Mouse (Mus musculus) right cerebral cortex, postnatal 10 days (tissue): Measurements from ENCODE around the gene Map4k4.

ENCODE experiments used
- DNase-seq, 2 experiments: peaks; one replicate each; pipeline ENCODE4 v3.0.0; 2021; ENCODE audit warnings: low spot score in 2 of 2

The Map4k4 gene

GRCm38 (mm10) chr1:39963821-39964220, 63.1 kb downstream of the Map4k4 start:
- DNase-seq: no peak

GRCm38 (mm10) chr1:39964427-39964826, 63.7 kb downstream of the Map4k4 start:
- DNase-seq: no peak

- no peak for DNase-seq
Measured at GRCm38 (mm10) chr1:39965461-39965860, 64.7 kb downstream of the Map4k4 start.

GRCm38 (mm10) chr1:39968999-39969398, 68.3 kb downstream of the Map4k4 start:
- no peak for DNase-seq

GRCm38 (mm10) chr1:39969771-39970406, 69.2 kb downstream of the Map4k4 start:
- DNase-seq: no peak

GRCm38 (mm10) chr1:39972411-39972810, 71.7 kb downstream of the Map4k4 start:
- no peak for DNase-seq

- no peak for DNase-seq
Measured at GRCm38 (mm10) chr1:39973911-39974310, 73.2 kb downstream of the Map4k4 start.

GRCm38 (mm10) chr1:39975005-39975404, 74.3 kb downstream of the Map4k4 start:
- no peak for DNase-seq

- DNase-seq: no peak
Measured at GRCm38 (mm10) chr1:39976107-39976506, 75.4 kb downstream of the Map4k4 start.

GRCm38 (mm10) chr1:39976847-39977744, 76.4 kb downstream of the Map4k4 start:
- DNase-seq: no peak

GRCm38 (mm10) chr1:39978781-39979486, 78.2 kb downstream of the Map4k4 start:
- no peak for DNase-seq

GRCm38 (mm10) chr1:39980314-39981290, 79.9 kb downstream of the Map4k4 start:
- no peak for DNase-seq

- no peak for DNase-seq
Measured at GRCm38 (mm10) chr1:39981970-39982369, 81.3 kb downstream of the Map4k4 start.

GRCm38 (mm10) chr1:39982727-39983487, 82.2 kb downstream of the Map4k4 start:
- no peak for DNase-seq

- DNase-seq: peak in 1 of 2 experiments; percentile 22
Measured at GRCm38 (mm10) chr1:39984331-39984730, 83.6 kb downstream of the Map4k4 start.

GRCm38 (mm10) chr1:39986820-39987219, 86.1 kb downstream of the Map4k4 start:
- no peak for DNase-seq

- peak in 1 of 2 experiments; percentile 51 for DNase-seq
Measured at GRCm38 (mm10) chr1:39988841-39989240, 88.1 kb downstream of the Map4k4 start.

- DNase-seq: no peak
Measured at GRCm38 (mm10) chr1:39990041-39990440, 89.3 kb downstream of the Map4k4 start.

- DNase-seq: no peak
Measured at GRCm38 (mm10) chr1:39993921-39994320, 93.2 kb downstream of the Map4k4 start.

GRCm38 (mm10) chr1:39995593-39995992, 94.9 kb downstream of the Map4k4 start:
- no peak for DNase-seq
